Mouse (Mus musculus) left cerebral cortex, postnatal 25 days (tissue): ENCODE measurements at regions not wholly inside any gene's neighbourhood (a gene's known extent, or its start where the extent isn't known, plus 50 kb on each side); places are given as distances from the start of the nearest gene placed in this dataset.
A peak's percentile ranks its signal among the peaks of the same experiment; 100 is the strongest.

Source experiments
- DNase-seq, 2 experiments: peaks; one replicate each; pipeline ENCODE4 v3.0.0; 2022; ENCODE audit warnings: low spot score in 2 of 2, mixed read lengths in 1 of 2
- intact Hi-C: fragments of 180-260 bp; cut with DNase I; formaldehyde crosslinking; loops from one replicate; pipeline ENCODE4 v1.15.1; 2025

DNA sequence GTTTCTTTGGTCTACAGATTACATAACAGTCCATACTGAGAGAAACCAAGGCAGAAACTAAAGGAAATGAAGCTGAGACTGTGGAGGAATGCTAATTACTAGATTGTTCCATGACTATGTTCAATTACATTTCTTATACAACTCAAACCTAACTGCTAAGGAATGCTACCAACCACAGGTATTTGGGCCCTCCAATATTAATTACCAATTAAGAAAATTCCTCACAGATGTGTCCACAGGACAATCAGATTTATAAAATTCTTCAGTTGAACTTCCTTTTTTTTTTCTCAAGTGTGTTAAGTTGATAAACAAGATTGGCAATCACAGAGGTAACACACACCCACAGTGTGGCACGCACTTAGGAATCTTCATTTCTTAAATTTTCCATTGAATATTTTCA, 196.8 kb upstream of the A730009L09Rik start:
- intact Hi-C loops = no loop called here
- DNase-seq = no peak

DNA sequence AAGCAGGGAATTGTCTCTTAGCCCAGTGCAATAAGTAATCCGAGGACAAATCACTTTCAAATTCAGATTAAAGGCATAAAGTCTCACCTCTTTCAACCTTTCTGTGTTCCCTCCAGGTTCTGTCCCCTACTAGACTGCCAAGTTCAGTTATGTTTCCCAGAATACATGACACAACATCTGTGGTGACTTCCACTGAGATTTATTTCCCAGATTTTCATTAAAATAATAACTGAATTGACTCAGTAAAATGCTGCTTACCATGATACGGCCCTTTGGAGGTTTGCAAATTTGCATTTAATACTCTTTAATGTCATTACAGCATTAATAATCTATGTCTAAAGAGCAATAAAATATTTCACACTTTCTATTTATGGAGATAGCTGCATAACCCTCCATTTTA, 193.4 kb upstream of the A730009L09Rik start:
- DNase-seq = no peak
- intact Hi-C loops = no loop called here

DNA sequence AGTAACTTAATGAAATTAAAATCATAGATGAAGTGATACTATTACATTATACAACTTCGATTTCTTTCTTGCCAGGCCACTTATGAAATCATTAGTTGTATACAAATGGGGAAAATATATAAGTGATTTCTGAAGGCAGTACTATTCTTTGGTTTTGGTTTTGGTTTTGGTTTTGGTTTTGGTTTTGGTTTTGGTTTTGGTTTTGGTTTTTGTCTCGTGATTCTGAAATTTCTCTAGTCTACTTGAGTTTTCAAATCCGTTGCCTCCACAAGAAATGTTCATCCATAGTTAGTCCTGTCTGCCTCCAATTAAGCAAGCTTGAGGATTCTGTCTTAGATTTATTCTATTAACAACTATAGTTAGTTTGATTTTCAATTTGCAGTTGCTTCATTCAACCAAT, 184.6 kb upstream of the A730009L09Rik start:
- intact Hi-C loops = no loop called here
- no peak for DNase-seq

DNA sequence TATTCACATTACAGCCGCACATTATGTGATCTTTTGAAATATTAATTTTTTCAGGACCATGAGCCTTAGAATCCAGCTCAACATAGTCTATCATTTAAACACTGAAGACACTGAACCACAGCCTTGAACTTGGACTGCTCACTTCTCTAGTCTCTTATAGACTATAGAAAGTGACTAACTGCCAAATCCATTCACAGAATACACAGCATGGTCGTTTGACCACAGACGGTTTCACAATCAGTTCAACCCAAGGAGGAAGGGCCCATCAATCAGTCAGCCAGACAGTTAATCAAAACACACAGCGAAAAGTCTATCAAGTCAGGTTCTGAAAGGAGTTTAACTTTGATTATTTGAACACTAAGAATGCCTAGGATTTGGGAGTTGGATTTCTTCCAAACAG, 168.8 kb upstream of the A730009L09Rik start:
- DNase-seq = no peak

DNA sequence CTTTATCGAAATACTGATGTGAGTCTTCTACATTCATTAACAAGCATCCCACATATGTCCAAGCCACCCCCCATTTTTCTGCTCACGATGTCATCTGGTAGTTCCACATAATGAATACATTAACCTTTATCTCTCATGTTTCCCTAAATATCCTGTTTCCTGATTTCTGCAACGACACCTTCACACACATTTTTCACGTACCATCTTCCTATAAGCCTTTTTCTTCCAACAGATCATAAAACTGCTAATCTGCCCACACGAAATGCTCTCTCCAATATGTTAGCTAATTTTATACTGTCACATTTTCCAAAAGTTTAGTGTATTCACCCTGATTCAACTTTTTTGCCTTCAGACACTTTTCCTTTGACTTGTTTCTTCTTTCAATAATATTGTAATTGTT, 159.8 kb upstream of the A730009L09Rik start:
- DNase-seq = peak in 1 of 2 experiments; percentile 61
- intact Hi-C loops = loop anchor here (5.0 kb wide), 1 partner anchor 1923 kb away; no protein-coding TSS in a partner anchor

More for the DNA sequence above, 168.8 kb upstream of the A730009L09Rik start:
- intact Hi-C loops = no loop called here

DNA sequence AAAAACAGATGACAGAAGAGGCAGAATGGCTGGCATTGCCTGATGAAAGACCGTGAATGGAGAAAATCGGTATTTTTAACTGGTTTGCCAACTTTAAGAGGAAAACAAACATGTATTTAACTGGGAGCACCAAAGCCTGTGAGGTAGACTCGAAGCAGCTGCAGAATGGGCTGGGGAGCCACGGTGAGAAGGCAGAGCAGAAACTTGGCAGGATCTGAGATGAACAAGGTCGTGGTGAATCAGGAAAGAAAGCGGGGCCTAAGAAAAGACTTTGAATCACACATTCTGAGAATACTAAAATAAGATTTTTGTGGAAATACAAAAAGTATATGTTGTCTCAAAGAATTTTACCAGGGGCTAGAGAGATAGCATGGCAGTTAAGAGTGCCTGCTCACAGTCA, 149.0 kb upstream of the A730009L09Rik start:
- peak in 1 of 2 experiments; percentile 75 for DNase-seq
- intact Hi-C loops = no loop called here

DNA sequence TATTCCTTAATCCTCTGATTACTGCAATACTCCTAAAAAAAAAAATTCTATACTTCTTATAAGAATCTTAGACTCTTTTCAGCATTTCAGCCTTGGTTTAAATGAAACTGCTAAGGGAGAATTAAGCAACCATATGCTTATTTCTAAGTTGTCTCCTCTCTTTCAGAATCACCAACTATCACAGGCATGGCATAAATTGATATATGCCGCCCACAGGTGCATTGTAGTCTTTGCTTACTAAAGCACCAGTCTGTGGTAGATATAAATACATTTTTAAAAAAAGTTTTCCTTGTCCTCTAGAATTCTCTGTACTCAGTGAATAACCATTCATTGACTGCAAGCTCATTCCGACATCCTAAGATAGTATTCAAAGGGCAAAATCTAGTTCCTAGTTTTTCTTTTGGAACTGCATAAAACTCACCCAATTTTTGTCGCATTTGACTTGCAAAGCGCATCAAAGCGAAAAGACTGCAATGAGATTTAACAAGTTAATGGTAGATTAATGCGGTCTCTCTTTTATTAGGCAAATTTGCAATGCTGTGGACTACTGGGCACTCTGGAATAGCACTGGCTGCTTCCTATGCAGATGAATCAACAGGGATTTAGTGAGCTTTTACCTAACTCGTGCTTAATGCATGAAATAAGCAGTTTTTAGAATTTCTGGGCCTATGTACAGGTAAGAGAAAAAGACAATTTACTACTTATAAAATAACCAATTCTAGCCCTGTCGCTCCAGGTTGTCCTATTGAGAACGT, 145.8 kb upstream of the A730009L09Rik start:
- DNase-seq = peak in 1 of 2 experiments; percentile 53
- intact Hi-C loops = no loop called here

DNA sequence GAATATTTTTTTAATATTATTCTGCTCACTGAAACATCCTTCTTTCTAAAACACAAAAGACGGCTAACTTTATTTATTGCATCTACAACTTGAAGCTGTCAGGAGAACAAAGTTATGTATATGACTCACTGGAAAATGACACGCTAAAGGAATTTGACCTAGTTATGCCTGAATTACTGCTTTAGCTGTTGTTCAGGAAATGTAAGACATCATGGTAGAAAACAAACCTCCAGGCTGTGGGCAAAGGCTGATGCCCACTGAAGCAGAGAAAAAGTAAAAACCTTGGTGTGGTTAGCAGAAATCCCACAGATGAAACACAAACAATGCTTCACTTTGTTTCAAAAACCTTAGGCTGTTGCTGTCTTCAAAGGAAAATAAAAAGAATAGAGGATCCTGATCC, 136.5 kb upstream of the A730009L09Rik start:
- DNase-seq = no peak
- intact Hi-C loops = no loop called here

DNA sequence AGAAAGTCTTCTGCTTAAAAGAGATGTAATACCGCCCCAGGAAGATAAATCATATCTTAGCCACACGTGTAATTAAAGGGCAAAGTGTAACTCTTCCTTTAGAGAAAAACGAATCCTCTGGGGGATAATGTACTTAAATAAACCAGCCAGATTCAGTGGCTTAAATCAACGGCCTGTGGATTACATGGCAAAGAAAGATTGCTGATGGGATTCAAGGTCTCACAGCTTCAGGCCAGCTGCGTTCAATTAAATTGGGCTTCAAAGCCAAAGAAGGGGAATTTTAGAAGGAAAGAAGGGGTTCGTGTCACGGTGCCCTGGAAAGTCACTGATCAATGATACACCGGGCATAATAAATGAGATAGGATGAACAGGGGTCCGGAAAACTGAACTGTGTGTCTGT, 123.2 kb upstream of the A730009L09Rik start:
- intact Hi-C loops = no loop called here

DNA sequence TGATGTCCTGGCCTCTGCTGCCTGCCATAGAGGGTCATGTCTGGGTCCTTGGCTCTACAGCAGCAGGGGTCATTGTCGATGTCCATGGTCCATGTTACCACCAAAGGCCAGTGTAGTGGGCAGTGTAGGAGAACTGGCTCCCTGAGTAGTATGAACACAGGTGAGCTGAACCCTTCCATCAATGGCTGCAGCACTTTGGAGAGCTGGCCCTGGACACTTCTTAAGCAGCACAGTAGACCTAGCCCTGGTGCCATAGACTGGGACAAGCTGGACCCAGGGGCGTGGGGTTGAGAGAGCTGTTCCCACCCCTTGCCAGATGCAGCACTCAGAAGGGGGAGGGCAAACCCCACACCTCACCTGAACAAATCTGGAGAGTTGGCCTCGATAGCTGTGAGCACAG, 120.0 kb upstream of the A730009L09Rik start:
- DNase-seq = no peak
- intact Hi-C loops = no loop called here

More for the DNA sequence above, 123.2 kb upstream of the A730009L09Rik start:
- DNase-seq = no peak

DNA sequence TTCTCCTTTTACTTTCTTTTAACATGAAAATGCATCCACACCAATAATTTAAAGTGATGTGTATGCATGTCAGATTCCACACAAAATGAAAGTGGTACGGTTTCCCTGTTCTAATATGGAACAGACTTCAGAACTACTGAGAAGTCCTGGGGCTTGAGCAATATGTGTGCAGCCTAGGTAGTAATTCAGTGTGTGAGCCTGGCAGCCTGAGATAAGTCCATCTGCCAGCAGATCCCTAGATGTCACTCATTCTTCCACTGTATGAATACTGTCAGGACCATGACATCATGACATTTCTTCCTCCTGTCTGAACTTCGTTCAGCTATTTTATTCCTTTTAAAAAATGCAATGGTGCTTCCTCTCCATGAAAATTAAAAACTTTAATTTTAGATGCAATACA, 93.3 kb upstream of the A730009L09Rik start:
- intact Hi-C loops = no loop called here
- no peak for DNase-seq

DNA sequence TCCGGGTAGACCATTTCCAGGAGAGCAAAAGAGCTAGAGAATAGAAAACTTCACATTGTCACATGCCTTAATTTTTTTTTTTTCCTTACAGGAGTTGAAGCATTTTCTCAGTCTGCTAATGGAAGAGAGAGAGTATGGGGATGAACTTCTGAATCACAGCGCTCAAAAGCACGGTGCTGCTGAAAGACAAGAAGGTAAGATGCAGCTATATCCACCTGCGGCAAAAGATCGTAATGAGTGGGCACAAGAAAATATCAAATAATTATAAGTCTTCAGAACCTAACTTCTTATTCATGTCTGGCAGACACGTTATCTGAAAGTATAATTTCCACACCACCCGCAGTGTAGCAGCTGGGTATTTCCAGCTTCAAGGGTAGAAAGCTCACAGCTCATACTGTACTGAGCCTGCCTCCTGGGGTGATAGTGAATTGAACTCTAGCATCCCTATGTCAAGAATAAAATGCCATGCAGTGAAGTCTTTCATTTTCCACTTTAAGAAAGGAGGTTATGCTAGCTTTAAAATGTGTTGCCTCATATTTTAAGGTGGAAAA, 87.9 kb upstream of the A730009L09Rik start:
- DNase-seq = no peak
- intact Hi-C loops = no loop called here

DNA sequence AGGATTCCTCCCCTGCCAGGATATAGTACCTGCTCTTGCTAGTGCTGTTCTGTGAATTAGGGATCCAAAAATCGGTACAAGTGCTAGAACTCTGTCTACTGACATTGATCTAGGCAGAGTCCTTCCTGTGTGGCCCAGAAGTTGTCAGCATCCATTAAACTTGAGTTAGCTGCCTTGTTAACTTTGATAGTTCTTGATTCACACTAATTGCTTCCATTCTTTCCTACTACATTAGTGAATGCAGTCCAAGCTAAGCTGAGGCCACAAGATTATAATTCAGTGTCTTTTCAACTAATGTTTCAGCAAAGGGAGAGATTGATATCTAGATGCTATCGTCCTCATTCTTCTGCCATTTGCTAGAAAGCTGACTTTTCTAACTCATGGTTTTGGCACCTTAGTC, 58.3 kb upstream of the A730009L09Rik start:
- no peak for DNase-seq
- intact Hi-C loops = no loop called here

DNA sequence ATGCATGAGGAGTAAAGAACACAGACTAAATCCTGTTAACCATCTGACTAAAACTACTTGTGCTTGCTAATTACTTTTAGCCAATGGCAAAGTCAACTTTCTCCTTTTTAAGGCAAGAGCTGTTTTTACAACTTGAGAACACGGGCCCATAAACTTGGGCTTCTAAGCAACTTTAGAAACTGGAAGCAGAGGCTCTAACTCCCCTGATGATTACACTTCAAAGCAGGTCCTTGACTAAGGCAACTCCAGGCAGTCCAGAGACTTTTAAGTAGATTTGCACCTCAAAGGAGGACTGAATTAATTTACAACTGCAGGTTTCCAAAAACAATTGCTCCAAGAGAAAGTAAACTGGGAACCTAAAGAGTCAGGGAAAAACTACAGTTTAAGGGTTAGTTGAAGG, 52.8 kb upstream of the A730009L09Rik start:
- intact Hi-C loops = no loop called here
- no peak for DNase-seq
